In the genomic region with DNA sequence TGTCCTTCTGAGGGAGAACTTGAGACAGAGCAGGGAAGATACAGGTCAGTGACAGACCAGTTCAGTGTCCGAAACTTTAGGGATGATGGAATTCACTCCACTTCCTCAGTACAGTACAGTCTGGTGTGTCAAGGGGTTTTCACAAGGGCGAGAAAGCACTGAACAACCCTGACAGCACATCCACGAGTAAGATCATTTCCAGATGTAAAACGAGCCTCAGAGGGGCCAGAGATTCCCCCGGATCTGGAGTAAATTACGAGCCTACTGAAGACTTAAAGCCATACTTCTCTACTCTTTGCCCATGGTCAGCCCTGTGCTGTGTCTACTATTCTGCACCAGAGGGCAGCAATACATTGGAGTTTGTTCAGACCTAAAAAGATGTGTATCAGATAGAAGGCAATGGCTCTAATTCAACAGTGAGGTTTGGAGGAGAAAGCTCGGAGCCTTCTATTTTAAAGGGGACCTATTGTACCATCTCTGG, we compare ENCODE assay signal across 8 mouse cellular contexts.
A peak's percentile ranks its signal among the peaks of the same experiment; 100 is the strongest.
DNase-seq lines count a peak whose midpoint lies in the region; ATAC-seq and TF ChIP-seq lines count a peak whose summit lies in the region.
"Had no signal": no experiment of that assay in that cellular context is flagged by ENCODE, and none has a peak within 500 bp of the region (broad histone marks: within the 10 kb centered on the region; RNA-seq: fewer than 3 reads in every experiment).

No protein-coding gene starts in this region.

- ATAC-seq in lung, embryonic 14.5 days (ENCODE audit: insufficient read depth) = no peak
- peak; percentile 92 for ATAC-seq in embryonic facial prominence, embryonic 14.5 days (ENCODE audit: low read depth)
- ATAC-seq in midbrain, embryonic 14.5 days (ENCODE audit: low FRiP score, low TSS enrichment) = peak; percentile 71; the same call in 1 of the 2 replicates

- H3K4me3 ChIP-seq in lung, embryonic 14.5 days (ENCODE audit: low read depth, low read length) = no peak overlapping the region
- no peak overlapping the region for H3K4me3 ChIP-seq in lung, adult 2 months (replicated peaks; ENCODE audit: extremely low read depth, low read depth, low read length)
- no peak overlapping the region for H3K4me3 ChIP-seq in embryonic facial prominence, embryonic 14.5 days (ENCODE audit: low read depth, low read length)
- H3K4me3 ChIP-seq in midbrain, embryonic 14.5 days (replicated peaks; ENCODE audit: low read depth, low read length) = no peak overlapping the region
- H3K4me3 ChIP-seq: liver, embryonic 13.5 days had no signal

- H3K27me3 ChIP-seq in lung, embryonic 14.5 days (ENCODE audit: insufficient read depth, low read length) = no peaks in the 10 kb centered on the region
- H3K27me3 ChIP-seq in embryonic facial prominence, embryonic 14.5 days (replicated peaks; ENCODE audit: control insufficient read depth, insufficient read depth, low read length) = no peaks in the 10 kb centered on the region
- H3K27me3 ChIP-seq in midbrain, embryonic 14.5 days (ENCODE audit: control insufficient read depth, insufficient read depth, low read length) = no peaks in the 10 kb centered on the region
- H3K27me3 ChIP-seq: liver, embryonic 13.5 days had no signal

- TF ChIP-seq POLR2A in lung, adult 2 months (IDR thresholded peaks at IDR 0.05; ENCODE audit: borderline replicate concordance, extremely low read depth, low read depth, low read length) = no peak

- peak; percentile 34; the same call in 1 of the 2 replicates for TF ChIP-seq CTCF in lung, embryonic 14.5 days (IDR thresholded peaks at IDR 0.05; ENCODE audit: low read depth)
- TF ChIP-seq CTCF in lung, adult 2 months (IDR thresholded peaks at IDR 0.05; ENCODE audit: insufficient read depth, low read length) = no peak

- H3K9me3 ChIP-seq in lung, embryonic 14.5 days (ENCODE audit: low read depth, low read length) = no peaks in the 10 kb centered on the region
- 0 out of 2 replicates have a peak, but pooled peaks cover 3% of the 10 kb centered on the region for H3K9me3 ChIP-seq in embryonic facial prominence, embryonic 14.5 days (ENCODE audit: control insufficient read depth, low read length)
- H3K9me3 ChIP-seq in midbrain, embryonic 14.5 days (ENCODE audit: control insufficient read depth, low read length) = no peaks in the 10 kb centered on the region
- H3K9me3 ChIP-seq: liver, embryonic 13.5 days had no signal

- DNase-seq in lung, embryonic 14.5 days = peak; percentile 14
- DNase-seq in lung, adult 2 months = no peak
- DNase-seq in embryonic facial prominence, embryonic 14.5 days (ENCODE audit: low spot score) = peak; percentile 91
- peak; percentile 25 for DNase-seq in kidney, postnatal 10 days
- peak; percentile 70 for DNase-seq in midbrain, embryonic 14.5 days
- no peak for DNase-seq in thymus, postnatal 4 days
- no peak for DNase-seq in thymus, postnatal 10 days (ENCODE audit: low spot score in 2 of 2)
- DNase-seq: liver, embryonic 13.5 days had no signal

- H3K4me2 ChIP-seq in lung, embryonic 14.5 days = no peak overlapping the region
- no peak overlapping the region for H3K4me2 ChIP-seq in embryonic facial prominence, embryonic 14.5 days (ENCODE audit: low read depth, low read length)
- no peak overlapping the region for H3K4me2 ChIP-seq in midbrain, embryonic 14.5 days (ENCODE audit: low read length)
- H3K4me2 ChIP-seq: liver, embryonic 13.5 days had no signal

- 0 out of 2 replicates have a peak, but pooled peaks cover 6% of the 10 kb centered on the region for H3K36me3 ChIP-seq in lung, embryonic 14.5 days (ENCODE audit: insufficient read depth)
- peaks cover 17% of the 10 kb centered on the region for H3K36me3 ChIP-seq in embryonic facial prominence, embryonic 14.5 days (ENCODE audit: control insufficient read depth, insufficient read depth, low read length)
- H3K36me3 ChIP-seq in midbrain, embryonic 14.5 days (ENCODE audit: control insufficient read depth, insufficient read depth, low read length) = peaks cover 11% of the 10 kb centered on the region; the same call in 1 of the 2 replicates
- H3K36me3 ChIP-seq: liver, embryonic 13.5 days had no signal

- 59% methylated on average over 7 of the region's 7 CpGs for WGBS in lung, embryonic 14.5 days
- WGBS in lung, adult 2 months = 68% methylated on average over 7 of the region's 7 CpGs
- WGBS in embryonic facial prominence, embryonic 14.5 days = 19% methylated on average over 7 of the region's 7 CpGs
- WGBS in midbrain, embryonic 14.5 days = 77% methylated on average over 7 of the region's 7 CpGs

- H3K27ac ChIP-seq in lung, embryonic 14.5 days (ENCODE audit: low read depth) = no peak overlapping the region
- H3K27ac ChIP-seq in embryonic facial prominence, embryonic 14.5 days (replicated peaks; ENCODE audit: low read depth, low read length) = peak overlapping the region; percentile 39; the same call in 1 of the 2 replicates
- no peak overlapping the region for H3K27ac ChIP-seq in midbrain, embryonic 14.5 days (replicated peaks; ENCODE audit: low read depth, low read length)
- H3K27ac ChIP-seq: liver, embryonic 13.5 days had no signal

- no peak overlapping the region for H3K9ac ChIP-seq in lung, embryonic 14.5 days
- no peak overlapping the region for H3K9ac ChIP-seq in embryonic facial prominence, embryonic 14.5 days (ENCODE audit: low read depth, low read length)
- H3K9ac ChIP-seq in midbrain, embryonic 14.5 days (replicated peaks; ENCODE audit: low read length) = no peak overlapping the region
- H3K9ac ChIP-seq: liver, embryonic 13.5 days had no signal

- H3K4me1 ChIP-seq in lung, embryonic 14.5 days (ENCODE audit: insufficient read depth) = no peaks in the 10 kb centered on the region
- H3K4me1 ChIP-seq in lung, adult 2 months (ENCODE audit: control insufficient read depth, insufficient read depth, low read length) = no peaks in the 10 kb centered on the region
- H3K4me1 ChIP-seq in embryonic facial prominence, embryonic 14.5 days (ENCODE audit: control insufficient read depth, insufficient read depth, low read length) = no peaks in the 10 kb centered on the region
- no peaks in the 10 kb centered on the region for H3K4me1 ChIP-seq in midbrain, embryonic 14.5 days (ENCODE audit: control insufficient read depth, insufficient read depth, low read length)
- H3K4me1 ChIP-seq: liver, embryonic 13.5 days had no signal

Comparison
In these comparisons a context has a peak if more than half of its experiments do, and no peak if none do; other contexts are left out.
1. DNase-seq: peak in lung, embryonic 14.5 days (single experiment), embryonic facial prominence, embryonic 14.5 days (single experiment), kidney, postnatal 10 days (single experiment) and midbrain, embryonic 14.5 days (single experiment); none in lung, adult 2 months (single experiment), thymus, postnatal 4 days (single experiment) and thymus, postnatal 10 days (0 of 2).